Mouse (Mus musculus) heart, embryonic 10.5 days (tissue): ENCODE results near the gene Pak1. TPM values are rescaled to one million over a fixed set of nuclear protein-coding genes. Genes with fewer than 3 reads are reported as not detected.
A peak's percentile ranks its signal among the peaks of the same experiment; 100 is the strongest.

Experiments used
- DNase-seq: peaks from one replicate; pipeline ENCODE4 v3.0.0-alpha.2; 2017; ENCODE audit warnings: low spot score
- H3K27ac ChIP-seq: fragments of 300-500 bp; sonication (generic); 2 replicates; pipeline ENCODE4 v1.5.1; 2016; ENCODE audit warnings: mild to moderate bottlenecking
- H3K27me3 ChIP-seq: fragments of 300-500 bp; sonication (generic); 2 replicates; pipeline ENCODE4 v1.6.1; 2016; ENCODE audit warnings: mild to moderate bottlenecking; ENCODE audit not compliant: poor library complexity, insufficient read depth, severe bottlenecking
- H3K36me3 ChIP-seq: fragments of 300-500 bp; sonication (generic); 2 replicates; pipeline ENCODE4 v1.6.1; 2016; ENCODE audit warnings: mild to moderate bottlenecking, moderate library complexity
- H3K4me1 ChIP-seq: fragments of 300-500 bp; sonication (generic); 2 replicates; pipeline ENCODE4 v1.6.1; 2016; ENCODE audit warnings: mild to moderate bottlenecking
- H3K4me3 ChIP-seq: fragments of 300-500 bp; sonication (generic); 2 replicates; pipeline ENCODE4 v1.5.1; 2016; ENCODE audit warnings: mild to moderate bottlenecking, moderate library complexity
- H3K9me3 ChIP-seq: fragments of 300-500 bp; sonication (generic); 2 replicates; pipeline ENCODE4 v1.6.1; 2016; ENCODE audit warnings: mild to moderate bottlenecking, moderate library complexity
- WGBS: fragments of 180-500 bp; shearing (Covaris S2); methylation state at CpG from one replicate; pipeline ENCODE4 v1.1.7; 2016; 5-methylcytosine and 5-hydroxymethylcytosine counted together
- polyA plus RNA-seq: library from polyadenylated mRNA; unstranded; fragments of >200 nt; fragmentation: Nextera tagmentation; extraction: Ambion mirVana; gene quantifications from 2 replicates; pipeline ENCODE4 v1.2.1, GENCODE M21; 2016

Gene Pak1
- polyA plus RNA-seq, result 5.2 and 13.7 TPM in 2 replicates

GRCm38 (mm10) chr7:97788190-97788668 is at the start of gene Pak1:
Gene Pak1 (plus strand): TSS chr7:97788541.
- peak; percentile 91 for DNase-seq

GRCm38 (mm10) chr7:97740948-97741347 is 47.4 kb upstream of the Pak1 start:
- H3K27me3 ChIP-seq, result no peaks in the 10 kb centered on the region; the same call in 1 of the 2 replicates
- no peaks in the 10 kb centered on the region for H3K36me3 ChIP-seq
- H3K4me1 ChIP-seq, result peaks cover 13% of the 10 kb centered on the region
- H3K9me3 ChIP-seq, result no peaks in the 10 kb centered on the region
- no peak overlapping the region for H3K4me3 ChIP-seq
- DNase-seq, result no peak
- WGBS, result 77% methylated on average over 10 of the region's 10 CpGs
- H3K27ac ChIP-seq, result no peak overlapping the region; the same call in 1 of the 2 replicates

More at GRCm38 (mm10) chr7:97788190-97788668, at the start of gene Pak1:
- Histone ChIP-seq H3K36me3 (no peaks in the 10 kb centered on the region), H3K9me3 (no peaks in the 10 kb centered on the region), H3K4me1 (peaks cover 9% of the 10 kb centered on the region), H3K4me3 (peak within 1 kb of the TSS; percentile 92), H3K27me3 (peaks cover 46% of the 10 kb centered on the region), H3K27ac (peak within 1 kb of the TSS; percentile 87)
- under 1% methylated on average over 45 of the region's 46 CpGs for WGBS

- Histone ChIP-seq H3K36me3 (no peaks in the 10 kb centered on the region), H3K27ac (no peak overlapping the region), H3K9me3 (no peaks in the 10 kb centered on the region), H3K27me3 (no peaks in the 10 kb centered on the region; the same call in 1 of the 2 replicates), H3K4me3 (no peak overlapping the region), H3K4me1 (peaks cover 12% of the 10 kb centered on the region)
- WGBS, result 35% methylated on average over 1 of the region's 1 CpGs
- DNase-seq, result no peak
Measured at GRCm38 (mm10) chr7:97741756-97742291, 46.5 kb upstream of the Pak1 start.

- no peaks in the 10 kb centered on the region for H3K27me3 ChIP-seq
- no peak overlapping the region for H3K27ac ChIP-seq
- peaks cover 8% of the 10 kb centered on the region for H3K4me1 ChIP-seq
- H3K9me3 ChIP-seq, result no peaks in the 10 kb centered on the region
- no peak overlapping the region for H3K4me3 ChIP-seq
- no peaks in the 10 kb centered on the region for H3K36me3 ChIP-seq
- DNase-seq, result no peak
- WGBS, result 19% methylated on average over 3 of the region's 3 CpGs
Measured at GRCm38 (mm10) chr7:97745299-97745698, 43.0 kb upstream of the Pak1 start.

- H3K4me1 ChIP-seq, result peaks cover 8% of the 10 kb centered on the region
- 64% methylated on average over 4 of the region's 4 CpGs for WGBS
- no peak overlapping the region for H3K4me3 ChIP-seq
- no peaks in the 10 kb centered on the region for H3K27me3 ChIP-seq
- no peaks in the 10 kb centered on the region for H3K9me3 ChIP-seq
- H3K36me3 ChIP-seq, result no peaks in the 10 kb centered on the region
- peak overlapping the region; percentile 10; the same call in 1 of the 2 replicates for H3K27ac ChIP-seq
- DNase-seq, result no peak
Measured at GRCm38 (mm10) chr7:97747176-97747707, 41.1 kb upstream of the Pak1 start.

- 27% methylated on average over 28 of the region's 28 CpGs for WGBS
- Histone ChIP-seq H3K36me3 (no peaks in the 10 kb centered on the region), H3K4me1 (peaks cover 8% of the 10 kb centered on the region), H3K27ac (peak overlapping the region; percentile 10; the same call in 1 of the 2 replicates), H3K27me3 (no peaks in the 10 kb centered on the region), H3K9me3 (no peaks in the 10 kb centered on the region), H3K4me3 (peak overlapping the region; percentile 31; the same call in 1 of the 2 replicates)
- DNase-seq, result peak; percentile 91
Measured at GRCm38 (mm10) chr7:97747787-97748497, 40.4 kb upstream of the Pak1 start.

GRCm38 (mm10) chr7:97748527-97749206 is 39.7 kb upstream of the Pak1 start:
- no peaks in the 10 kb centered on the region for H3K36me3 ChIP-seq
- DNase-seq, result no peak

GRCm38 (mm10) chr7:97749207-97750190 is 38.8 kb upstream of the Pak1 start:
- Histone ChIP-seq H3K36me3 (no peaks in the 10 kb centered on the region), H3K27me3 (no peaks in the 10 kb centered on the region), H3K4me1 (peaks cover 8% of the 10 kb centered on the region), H3K27ac (peak overlapping the region; percentile 62; the same call in 1 of the 2 replicates), H3K4me3 (peak overlapping the region; percentile 20), H3K9me3 (no peaks in the 10 kb centered on the region)
- 40% methylated on average over 19 of the region's 19 CpGs for WGBS
- no peak for DNase-seq

More at GRCm38 (mm10) chr7:97748527-97749206, 39.7 kb upstream of the Pak1 start:
- Histone ChIP-seq H3K4me1 (peaks cover 8% of the 10 kb centered on the region), H3K27ac (peak overlapping the region; percentile 62; the same call in 1 of the 2 replicates), H3K27me3 (no peaks in the 10 kb centered on the region), H3K9me3 (no peaks in the 10 kb centered on the region), H3K4me3 (peak overlapping the region; percentile 20)
- 58% methylated on average over 10 of the region's 10 CpGs for WGBS

- no peaks in the 10 kb centered on the region for H3K36me3 ChIP-seq
- H3K27me3 ChIP-seq, result no peaks in the 10 kb centered on the region
- H3K4me1 ChIP-seq, result no peaks in the 10 kb centered on the region
- H3K27ac ChIP-seq, result no peak overlapping the region
- H3K4me3 ChIP-seq, result no peak overlapping the region
- 63% methylated on average over 18 of the region's 18 CpGs for WGBS
- DNase-seq, result no peak
- no peaks in the 10 kb centered on the region for H3K9me3 ChIP-seq
Measured at GRCm38 (mm10) chr7:97756967-97757881, 31.1 kb upstream of the Pak1 start.

- no peak for DNase-seq
- Histone ChIP-seq H3K36me3 (no peaks in the 10 kb centered on the region), H3K4me1 (no peaks in the 10 kb centered on the region), H3K27ac (no peak overlapping the region), H3K4me3 (no peak overlapping the region), H3K9me3 (no peaks in the 10 kb centered on the region), H3K27me3 (no peaks in the 10 kb centered on the region)
- WGBS, result 78% methylated on average over 11 of the region's 11 CpGs
Measured at GRCm38 (mm10) chr7:97764591-97764990, 23.8 kb upstream of the Pak1 start.
